Comparison of ENCODE assay signal across 8 mouse cellular contexts in genomic region chr4:129639221-129639620, GRCm38 (mm10). TPM values are rescaled to one million over a fixed set of nuclear protein-coding genes. Genes with fewer than 3 reads are reported as not detected.
DNase-seq lines count a peak whose midpoint lies in the region; ATAC-seq and TF ChIP-seq lines count a peak whose summit lies in the region.

No protein-coding gene starts in this region.

- H3K4me3 ChIP-seq in heart, embryonic 13.5 days = peak overlapping the region; percentile 66
- no peak overlapping the region for H3K4me3 ChIP-seq in bone marrow, adult 2 months (replicated peaks; ENCODE audit: control insufficient read depth, low read depth, low read length)
- peak overlapping the region; percentile 70 for H3K4me3 ChIP-seq in hindbrain, embryonic 10.5 days
- H3K4me3 ChIP-seq in macrophage (ENCODE audit: inconsistent target) = peak overlapping the region; percentile 68; the same call in 1 of the 2 replicates

- peak overlapping the region; percentile 91 for H3K9ac ChIP-seq in heart, embryonic 13.5 days

- peaks cover 28% of the 10 kb centered on the region for H3K4me1 ChIP-seq in heart, embryonic 13.5 days
- H3K4me1 ChIP-seq in bone marrow, adult 2 months (ENCODE audit: control insufficient read depth, insufficient read depth, low read length) = no peaks in the 10 kb centered on the region
- H3K4me1 ChIP-seq in hindbrain, embryonic 10.5 days (replicated peaks) = peaks cover 30% of the 10 kb centered on the region

- no peak for TF ChIP-seq CTCF in bone marrow, adult 2 months (IDR thresholded peaks at IDR 0.05; ENCODE audit: control insufficient read depth, insufficient read depth, low read length)

- H3K9me3 ChIP-seq in heart, embryonic 13.5 days = no peaks in the 10 kb centered on the region
- H3K9me3 ChIP-seq in hindbrain, embryonic 10.5 days = no peaks in the 10 kb centered on the region

- TF ChIP-seq POLR2A in bone marrow, adult 2 months (IDR thresholded peaks at IDR 0.05; ENCODE audit: borderline replicate concordance, control insufficient read depth, low read depth, low read length) = no peak

- ATAC-seq in heart, embryonic 13.5 days (ENCODE audit: extremely low read depth, insufficient number of reproducible peaks, low FRiP score, low TSS enrichment) = no peak

- peaks cover 34% of the 10 kb centered on the region for H3K79me2 ChIP-seq in macrophage (ENCODE audit: inconsistent target)

- DNase-seq in heart, postnatal 14 days = no peak
- DNase-seq in hindbrain, embryonic 10.5 days (ENCODE audit: low spot score) = no peak
- no peak for DNase-seq in ovary, postnatal 10 days (ENCODE audit: low spot score)
- DNase-seq in layer of hippocampus, postnatal 14 days (ENCODE audit: low spot score in 2 of 2) = no peak
- DNase-seq in embryo, embryonic 10.5 days (ENCODE audit: low spot score) = no peak

- H3K36me3 ChIP-seq in heart, embryonic 13.5 days = peaks cover 58% of the 10 kb centered on the region
- peaks cover 55% of the 10 kb centered on the region for H3K36me3 ChIP-seq in hindbrain, embryonic 10.5 days
- H3K36me3 ChIP-seq in macrophage (ENCODE audit: inconsistent target) = peaks cover 38% of the 10 kb centered on the region

- intact Hi-C loops in heart, postnatal 14 days (cut with DNase I) = no loop called here

- H3K27ac ChIP-seq in heart, embryonic 13.5 days (replicated peaks) = no peak overlapping the region
- 0 out of 2 replicates have a peak overlapping the region, but pooled peaks have one; percentile 24 for H3K27ac ChIP-seq in bone marrow, adult 2 months (ENCODE audit: control insufficient read depth, insufficient read depth, low read depth, low read length, poor library complexity)
- H3K27ac ChIP-seq in hindbrain, embryonic 10.5 days = 0 out of 2 replicates have a peak overlapping the region, but pooled peaks have one; percentile 94
- H3K27ac ChIP-seq in macrophage = peak overlapping the region; percentile 84; the same call in 1 of the 2 replicates

- no peaks in the 10 kb centered on the region for H3K27me3 ChIP-seq in heart, embryonic 13.5 days (replicated peaks)
- no peaks in the 10 kb centered on the region for H3K27me3 ChIP-seq in hindbrain, embryonic 10.5 days (ENCODE audit: insufficient read depth, poor library complexity, severe bottlenecking)

- peak overlapping the region; percentile 87 for H3K4me2 ChIP-seq in heart, embryonic 13.5 days

- 81% methylated on average over 15 of the region's 15 CpGs for WGBS in heart, embryonic 13.5 days
- 86% methylated on average over 15 of the region's 15 CpGs for WGBS in bone marrow, adult 2 months
- WGBS in hindbrain, embryonic 10.5 days = 89% methylated on average over 15 of the region's 15 CpGs
- 89% methylated on average over 15 of the region's 15 CpGs for WGBS in macrophage (ENCODE audit: missing documents)

RNA-seq across cellular contexts. Expression of gene Txlna, which starts 1.6 kb away (rescaled TPM):
- polyA plus RNA-seq in heart, embryonic 13.5 days (2015; fragmentation: Nextera tagmentation; extraction: Ambion mirVana) = 47.5 and 49.4 TPM in 2 replicates
- total RNA-seq in heart, postnatal 14 days (2021) = 10 to 100 TPM; 28.0 to 28.6 TPM
- polyA plus RNA-seq in bone marrow, adult 2 months (2011; ENCODE audit: insufficient read depth, insufficient read length, low replicate concordance, missing spikeins) = 22.8 and 43.7 TPM in 2 replicates
- polyA plus RNA-seq in hindbrain, embryonic 10.5 days (2016; fragmentation: Nextera tagmentation; extraction: Ambion mirVana) = 90.1 and 108 TPM in 2 replicates
- 100 to 1,000 TPM in 1 of 26 experiments, 10 to 100 TPM in 25; 23.0 to 105 (median 64.1) TPM for total RNA-seq in macrophage (2018; cell fraction: chromatin; rRNA removed)
- total RNA-seq in macrophage (2018; cell fraction: cytosol; rRNA removed) = 10 to 100 TPM; 21.3 to 64.8 (median 40.1) TPM
- 10 to 100 TPM; 16.7 to 69.6 (median 45.1) TPM for total RNA-seq in macrophage (2018; cell fraction: nucleus; rRNA removed)
- 34.1 to 39.3 TPM (median 37.5 TPM) in 3 replicates for polyA plus RNA-seq in macrophage (2018)
- 10 to 100 TPM; 39.8 to 46.9 TPM for total RNA-seq in layer of hippocampus, postnatal 14 days (2021)

RNA-seq across cellular contexts. Expression of gene Ccdc28b, which starts 15.5 kb away (rescaled TPM):
- 41.1 and 46.1 TPM in 2 replicates for polyA plus RNA-seq in heart, embryonic 13.5 days (2015; fragmentation: Nextera tagmentation; extraction: Ambion mirVana)
- total RNA-seq in heart, postnatal 14 days (2021) = 10 to 100 TPM; 40.7 to 46.5 TPM
- 42.2 and 75.8 TPM in 2 replicates for polyA plus RNA-seq in bone marrow, adult 2 months (2011; ENCODE audit: insufficient read depth, insufficient read length, low replicate concordance, missing spikeins)
- 53.2 and 75.0 TPM in 2 replicates for polyA plus RNA-seq in hindbrain, embryonic 10.5 days (2016; fragmentation: Nextera tagmentation; extraction: Ambion mirVana)
- total RNA-seq in macrophage (2018; cell fraction: chromatin; rRNA removed) = 10 to 100 TPM in 19 of 26 experiments, 1 to 10 TPM in 7; 4.0 to 65.0 (median 29.8) TPM
- 10 to 100 TPM in 21 of 26 experiments, 1 to 10 TPM in 5; 2.6 to 21.6 (median 14.1) TPM for total RNA-seq in macrophage (2018; cell fraction: cytosol; rRNA removed)
- total RNA-seq in macrophage (2018; cell fraction: nucleus; rRNA removed) = 10 to 100 TPM in 22 of 26 experiments, 1 to 10 TPM in 4; 3.8 to 61.2 (median 22.1) TPM
- polyA plus RNA-seq in macrophage (2018) = 12.7 to 15.3 TPM (median 14.1 TPM) in 3 replicates
- total RNA-seq in layer of hippocampus, postnatal 14 days (2021) = 100 to 1,000 TPM; 102 to 116 TPM

RNA-seq across cellular contexts. Expression of gene Iqcc, which starts 20.3 kb away (rescaled TPM):
- polyA plus RNA-seq in heart, embryonic 13.5 days (2015; fragmentation: Nextera tagmentation; extraction: Ambion mirVana) = 20.4 and 23.6 TPM in 2 replicates
- 10 to 100 TPM; 16.3 to 17.6 TPM for total RNA-seq in heart, postnatal 14 days (2021)
- polyA plus RNA-seq in bone marrow, adult 2 months (2011; ENCODE audit: insufficient read depth, insufficient read length, low replicate concordance, missing spikeins) = 11.1 and 11.6 TPM in 2 replicates
- polyA plus RNA-seq in hindbrain, embryonic 10.5 days (2016; fragmentation: Nextera tagmentation; extraction: Ambion mirVana) = 27.7 and 29.1 TPM in 2 replicates
- total RNA-seq in macrophage (2018; cell fraction: chromatin; rRNA removed) = 10 to 100 TPM in 17 of 26 experiments, 1 to 10 TPM in 9; 1.5 to 46.4 (median 12.4) TPM
- 10 to 100 TPM in 6 of 26 experiments, 1 to 10 TPM in 20; 4.3 to 12.2 (median 8.5) TPM for total RNA-seq in macrophage (2018; cell fraction: cytosol; rRNA removed)
- total RNA-seq in macrophage (2018; cell fraction: nucleus; rRNA removed) = 10 to 100 TPM in 15 of 26 experiments, 1 to 10 TPM in 11; 1.4 to 52.9 (median 12.5) TPM
- 7.5 to 12.3 TPM (median 8.9 TPM) in 3 replicates for polyA plus RNA-seq in macrophage (2018)
- 10 to 100 TPM; 31.3 to 35.7 TPM for total RNA-seq in layer of hippocampus, postnatal 14 days (2021)

RNA-seq across cellular contexts. Expression of gene Dcdc2b, which starts 25.2 kb away (rescaled TPM):
- 1.3 and 1.6 TPM in 2 replicates for polyA plus RNA-seq in heart, embryonic 13.5 days (2015; fragmentation: Nextera tagmentation; extraction: Ambion mirVana)
- 1 to 10 TPM; 1.2 TPM for total RNA-seq in heart, postnatal 14 days (2021)
- polyA plus RNA-seq in bone marrow, adult 2 months (2011; ENCODE audit: insufficient read depth, insufficient read length, low replicate concordance, missing spikeins) = 3.5 and 12.6 TPM in 2 replicates
- polyA plus RNA-seq in hindbrain, embryonic 10.5 days (2016; fragmentation: Nextera tagmentation; extraction: Ambion mirVana) = 0.90 and 1.3 TPM in 2 replicates
- total RNA-seq in macrophage (2018; cell fraction: chromatin; rRNA removed) = 10 to 100 TPM in 4 of 26 experiments, 1 to 10 TPM in 17, not detected in 5; 1.3 to 16.5 (median 5.5) TPM
- 1 to 10 TPM in 2 of 26 experiments, under 1 TPM in 14, not detected in 10; 0.19 to 1.4 (median 0.62) TPM for total RNA-seq in macrophage (2018; cell fraction: cytosol; rRNA removed)
- total RNA-seq in macrophage (2018; cell fraction: nucleus; rRNA removed) = 10 to 100 TPM in 1 of 26 experiments, 1 to 10 TPM in 18, not detected in 7; 1.1 to 15.7 (median 3.5) TPM
- polyA plus RNA-seq in macrophage (2018) = 0.47 to 0.77 TPM in 2 of 3 replicates, not detected in the other
- total RNA-seq in layer of hippocampus, postnatal 14 days (2021) = 1 to 10 TPM; 3.4 to 4.4 TPM

RNA-seq across cellular contexts. Expression of gene Kpna6, which starts 33.3 kb away (rescaled TPM):
- polyA plus RNA-seq in heart, embryonic 13.5 days (2015; fragmentation: Nextera tagmentation; extraction: Ambion mirVana) = 13.3 TPM in 2 replicates
- 10 to 100 TPM; 69.9 to 72.4 TPM for total RNA-seq in heart, postnatal 14 days (2021)
- 8.6 and 19.2 TPM in 2 replicates for polyA plus RNA-seq in bone marrow, adult 2 months (2011; ENCODE audit: insufficient read depth, insufficient read length, low replicate concordance, missing spikeins)
- 14.5 and 16.4 TPM in 2 replicates for polyA plus RNA-seq in hindbrain, embryonic 10.5 days (2016; fragmentation: Nextera tagmentation; extraction: Ambion mirVana)
- total RNA-seq in macrophage (2018; cell fraction: chromatin; rRNA removed) = 10 to 100 TPM; 17.1 to 63.6 (median 43.2) TPM
- total RNA-seq in macrophage (2018; cell fraction: cytosol; rRNA removed) = 10 to 100 TPM; 35.7 to 53.9 (median 45.4) TPM
- 10 to 100 TPM; 20.7 to 59.0 (median 40.8) TPM for total RNA-seq in macrophage (2018; cell fraction: nucleus; rRNA removed)
- 30.7 to 40.5 TPM (median 31.0 TPM) in 3 replicates for polyA plus RNA-seq in macrophage (2018)
- total RNA-seq in layer of hippocampus, postnatal 14 days (2021) = 10 to 100 TPM; 88.9 to 93.4 TPM
